Mouse (Mus musculus) embryo, embryonic 11.5 days (tissue): ENCODE measurements around the gene Tmem131l.

Source experiments
- DNase-seq: peaks from one replicate; pipeline ENCODE4 v3.0.0-alpha.2; 2012; ENCODE audit warnings: low read depth, low spot score

Tmem131l gene

DNA sequence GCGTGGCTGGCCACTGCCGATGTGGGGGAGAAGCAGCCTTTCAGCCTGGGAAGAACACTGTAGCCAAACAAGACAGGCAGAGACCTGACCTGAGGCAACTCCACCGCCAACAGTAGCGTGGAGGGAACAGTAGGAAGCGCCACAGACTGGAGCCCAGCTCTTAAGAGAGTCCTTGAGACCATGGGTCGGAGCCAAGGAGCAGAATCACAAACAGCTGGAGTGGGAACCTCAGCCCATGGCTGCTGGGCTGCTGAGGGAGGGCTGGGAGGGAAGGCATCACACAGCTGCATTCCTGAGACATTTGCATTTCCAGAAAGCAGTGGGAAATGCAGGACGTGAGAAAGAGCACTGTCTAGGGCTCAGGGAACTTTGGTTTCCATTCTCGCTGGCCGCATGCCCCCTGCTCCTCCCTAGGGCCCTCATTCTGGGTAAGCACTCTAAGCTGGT is 8.8 kb upstream of the Tmem131l start:
- DNase-seq, result no peak

DNA sequence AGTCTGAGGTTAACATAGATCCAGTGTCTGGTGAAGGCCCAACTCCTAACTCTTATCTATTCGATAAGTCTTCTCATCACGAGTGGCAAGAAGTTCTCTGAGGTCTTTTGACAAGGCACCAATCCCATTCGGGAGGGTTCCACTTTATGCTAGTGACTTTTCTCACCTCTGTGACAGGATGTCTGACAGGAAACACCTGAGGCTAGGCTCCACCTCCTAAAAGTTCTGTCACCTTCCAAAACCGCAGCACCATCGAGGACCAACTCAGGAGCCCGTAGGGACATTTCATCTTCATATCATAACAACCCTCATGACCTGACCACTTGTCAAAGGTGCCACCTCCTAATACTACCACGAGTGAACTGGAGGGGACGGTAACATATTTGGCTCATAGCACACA is 6.2 kb upstream of the Tmem131l start:
- DNase-seq, result no peak

DNA sequence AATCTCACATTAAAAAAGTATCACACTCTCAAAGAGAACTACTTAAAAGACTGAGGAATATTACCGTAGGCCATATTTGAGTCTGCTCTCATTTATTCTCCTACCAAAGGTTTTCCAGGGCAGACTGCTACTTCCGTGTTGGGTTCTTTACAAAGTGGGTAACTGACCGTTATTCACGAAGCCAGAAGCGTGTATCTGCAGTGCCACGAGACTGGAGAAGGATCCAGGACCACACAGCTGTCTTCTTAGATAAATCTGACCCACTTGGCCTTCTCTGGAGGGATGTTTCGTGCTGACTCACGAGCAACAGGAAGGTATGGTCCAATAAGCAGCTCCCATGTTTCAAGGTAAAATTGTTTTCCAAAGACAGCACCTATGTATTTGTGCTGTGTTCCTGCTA is 1.8 kb upstream of the Tmem131l start:
- no peak for DNase-seq

DNA sequence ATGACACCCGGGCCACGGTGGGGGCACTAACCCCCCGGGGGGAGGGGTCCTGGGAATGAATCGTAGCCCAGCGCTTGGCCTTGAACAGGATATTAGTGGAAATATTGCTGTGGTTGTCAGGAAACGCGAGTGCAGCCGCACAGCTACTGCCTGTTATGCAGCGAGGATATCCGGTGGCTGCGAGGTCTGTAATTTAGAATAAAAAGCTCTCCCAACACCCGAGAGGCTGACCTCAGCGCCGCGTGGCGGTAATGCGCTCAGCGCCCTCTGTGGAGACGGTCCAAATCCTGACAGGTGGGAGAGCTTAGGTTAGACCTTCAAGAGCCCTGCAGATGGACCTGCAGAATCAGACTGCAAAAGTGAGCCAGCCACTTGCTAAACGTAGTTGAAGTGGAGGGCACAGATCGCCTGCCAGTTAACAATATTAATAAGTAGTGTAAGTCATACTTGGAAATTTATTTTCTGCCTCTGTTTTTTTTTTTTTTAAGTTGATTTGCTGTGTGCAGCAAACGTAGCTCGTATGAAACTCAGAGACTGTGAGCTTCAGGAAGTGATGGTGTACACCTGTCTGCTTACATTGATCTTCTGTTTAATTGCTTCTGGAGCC is 604 bp upstream of the Tmem131l start:
- DNase-seq, result no peak

DNA sequence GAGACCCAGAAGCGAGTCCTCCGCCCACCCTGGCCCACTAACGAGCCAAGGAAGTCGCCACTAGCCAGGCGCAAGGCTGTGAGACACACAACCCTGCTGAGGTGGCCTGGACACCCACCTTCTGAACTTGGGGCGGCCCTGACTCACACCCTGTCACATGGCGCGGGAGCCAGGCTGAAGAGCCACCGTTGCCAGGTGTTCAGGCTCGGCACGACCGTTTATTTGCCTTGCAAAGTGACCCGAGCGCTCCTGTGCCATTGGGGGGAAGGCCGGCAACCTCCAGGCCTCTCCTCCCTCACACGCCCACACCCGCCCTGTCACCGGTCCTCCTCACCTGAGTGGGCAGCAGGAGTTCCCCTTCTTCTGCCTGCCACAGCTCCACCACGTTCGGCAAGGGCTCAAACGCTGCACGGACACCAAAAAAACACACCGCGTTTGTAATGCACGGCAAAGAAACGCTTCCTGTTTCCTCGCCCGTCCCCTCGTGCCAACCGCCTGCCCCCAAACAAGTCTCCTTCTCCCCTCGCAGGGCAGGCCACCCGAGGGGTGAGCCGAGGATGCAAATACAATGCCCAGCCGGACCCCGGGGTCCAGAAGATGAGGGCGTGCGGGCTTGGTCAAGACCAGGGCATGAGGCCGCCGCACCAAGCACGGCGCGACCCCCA is 862 bp downstream of the Tmem131l start:
- DNase-seq, result no peak

DNA sequence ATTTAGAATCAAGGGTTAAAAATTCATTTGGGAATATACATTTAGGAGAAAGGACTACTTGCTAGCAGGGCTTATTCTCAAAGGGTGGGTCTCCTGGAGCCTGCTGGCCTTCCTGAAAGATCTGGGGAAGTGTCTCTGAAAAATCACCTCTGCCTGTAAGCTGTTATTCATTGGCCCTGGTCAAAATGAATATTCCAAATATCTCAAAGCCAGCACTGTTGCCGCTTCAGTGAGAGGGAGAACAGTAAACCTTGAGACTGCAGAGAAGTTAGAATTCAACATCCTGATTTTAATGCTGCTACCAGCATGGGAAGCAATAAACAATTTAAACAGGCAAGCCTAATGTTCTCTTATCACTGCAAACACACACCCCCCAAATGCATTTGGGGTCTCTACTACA is 1.8 kb downstream of the Tmem131l start:
- no peak for DNase-seq

DNA sequence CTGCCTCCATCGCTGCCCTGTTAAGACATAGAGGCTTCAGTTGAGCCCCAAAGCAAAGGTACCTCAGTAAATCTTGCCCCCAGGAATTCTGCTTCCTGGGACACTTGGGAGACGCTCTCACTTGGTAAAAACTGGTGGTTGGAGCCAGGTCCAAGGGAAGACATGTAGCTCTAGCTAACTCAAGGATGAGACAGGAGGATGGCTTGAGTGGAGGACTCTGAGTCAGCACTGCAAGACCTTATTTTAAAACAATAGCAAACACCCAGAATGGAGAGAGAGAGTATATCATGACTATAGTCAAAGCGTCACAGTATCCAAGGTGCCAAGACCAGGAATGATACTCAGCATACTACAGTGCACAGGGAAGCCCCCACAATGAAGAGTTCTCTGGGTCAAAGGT is 2.4 kb downstream of the Tmem131l start:
- no peak for DNase-seq

DNA sequence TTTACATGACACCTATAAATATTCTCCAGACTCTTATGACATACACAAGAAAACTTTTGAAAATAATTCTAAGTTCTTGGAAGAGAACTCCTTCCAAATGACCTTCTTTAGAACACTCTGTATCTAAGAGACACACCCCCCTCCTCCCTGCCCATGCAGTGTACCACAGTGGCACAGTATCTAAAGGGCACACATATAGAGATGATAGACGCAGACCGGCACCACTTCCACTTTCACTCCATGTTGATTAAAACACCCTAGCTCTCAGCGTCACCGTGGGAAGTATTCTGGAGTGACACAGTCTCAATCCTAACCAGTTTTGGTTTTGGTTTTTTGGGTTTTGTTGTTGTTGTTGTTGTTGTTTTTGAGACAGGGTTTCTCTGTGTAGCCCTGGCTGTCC is 3.1 kb downstream of the Tmem131l start:
- no peak for DNase-seq

DNA sequence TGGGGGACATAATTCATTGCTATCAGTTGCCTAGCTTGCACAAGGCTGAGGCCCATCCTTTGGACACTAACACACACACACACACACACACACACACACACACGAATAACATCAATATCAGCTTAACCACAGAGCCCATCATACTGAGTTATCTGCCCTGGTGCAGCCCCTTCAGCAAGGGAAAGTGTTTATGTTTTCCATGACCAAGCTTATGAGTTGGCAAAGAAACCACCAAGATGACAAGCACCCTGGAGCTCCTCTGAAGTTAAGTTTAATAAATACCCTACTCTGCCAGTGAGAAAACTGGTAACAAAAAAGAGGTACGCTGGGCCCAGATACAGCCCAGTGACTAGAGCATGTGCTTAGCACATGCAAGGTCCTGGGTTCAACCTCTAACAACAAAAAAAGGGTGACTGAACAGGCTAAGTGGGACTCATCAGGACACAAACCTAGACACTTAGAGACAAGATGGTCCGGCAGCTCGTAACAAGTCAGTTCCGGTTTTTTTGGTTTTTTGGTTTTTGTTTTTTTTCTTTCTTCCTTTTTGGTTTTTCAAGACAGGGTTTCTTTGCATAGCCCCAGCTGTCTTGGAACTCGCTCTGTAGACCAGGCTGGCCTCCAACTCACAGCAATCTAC is 4.1 kb downstream of the Tmem131l start:
- DNase-seq, result no peak

DNA sequence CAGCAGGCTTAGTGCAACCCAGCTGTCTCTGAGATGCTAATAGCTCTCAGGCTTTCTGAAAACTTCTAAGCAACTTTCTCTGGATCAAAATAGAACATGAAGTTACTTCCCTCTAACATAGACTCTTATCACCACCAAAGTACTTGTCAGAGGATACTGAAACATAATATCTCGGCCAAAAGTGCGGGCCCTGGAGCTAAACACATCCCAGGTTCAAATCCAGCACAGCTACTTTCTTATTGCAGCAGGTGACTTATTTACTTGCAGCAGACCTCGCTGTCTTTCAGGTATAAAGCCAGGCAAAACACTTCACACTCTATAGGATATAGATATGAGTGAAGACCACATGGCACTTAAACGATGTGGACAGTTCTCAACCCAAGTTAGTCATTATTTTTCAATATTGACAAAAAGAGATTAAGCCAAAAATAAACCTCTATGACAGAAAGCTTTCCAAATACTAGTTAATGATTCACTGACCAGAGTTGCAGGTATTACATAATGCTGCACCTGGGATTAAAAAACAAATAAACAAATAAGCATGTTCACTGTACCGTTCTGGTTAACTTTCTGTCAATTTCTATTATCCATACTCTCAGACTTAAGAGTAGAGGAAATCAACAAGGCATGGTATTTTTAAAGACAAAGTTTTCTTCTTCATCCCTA is 5.7 kb downstream of the Tmem131l start:
- no peak for DNase-seq

DNA sequence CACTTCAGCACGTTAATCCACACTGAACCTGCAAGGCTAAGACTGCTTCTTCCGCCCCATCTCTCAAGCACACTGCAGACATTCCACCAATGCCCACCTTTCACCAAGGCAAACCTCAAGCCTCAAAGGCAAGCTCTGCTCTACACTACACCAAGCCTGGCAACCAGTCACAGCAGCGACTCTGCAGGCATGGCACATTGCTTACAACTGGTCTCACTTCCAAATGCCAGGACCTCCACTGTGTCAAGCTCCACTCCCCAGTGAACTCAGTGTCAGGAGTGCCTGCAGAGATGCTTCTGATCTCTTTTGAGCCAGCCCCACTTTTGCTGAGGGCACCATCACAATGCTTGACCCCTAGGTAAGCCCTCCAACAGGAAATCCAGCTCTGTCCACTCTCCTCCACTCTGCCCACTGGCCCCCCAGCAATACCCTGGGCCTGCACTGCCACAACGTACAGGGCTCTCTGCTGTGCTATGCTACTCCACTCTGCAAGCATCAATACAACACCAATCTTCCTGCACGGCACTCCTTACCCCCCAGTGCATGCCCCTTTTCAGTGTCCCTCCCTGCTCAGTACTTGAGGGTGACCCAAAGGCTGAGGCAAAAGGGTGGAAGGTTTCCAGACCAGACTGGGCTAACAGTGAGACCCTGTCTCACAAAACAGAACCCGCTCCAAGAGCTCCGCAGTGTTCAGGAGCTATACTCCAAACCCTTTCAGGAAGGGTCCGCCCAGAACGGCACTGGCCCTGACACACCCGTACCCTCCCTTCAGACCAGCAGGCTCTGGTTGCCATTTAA is 6.8 kb downstream of the Tmem131l start:
- DNase-seq, result no peak

DNA sequence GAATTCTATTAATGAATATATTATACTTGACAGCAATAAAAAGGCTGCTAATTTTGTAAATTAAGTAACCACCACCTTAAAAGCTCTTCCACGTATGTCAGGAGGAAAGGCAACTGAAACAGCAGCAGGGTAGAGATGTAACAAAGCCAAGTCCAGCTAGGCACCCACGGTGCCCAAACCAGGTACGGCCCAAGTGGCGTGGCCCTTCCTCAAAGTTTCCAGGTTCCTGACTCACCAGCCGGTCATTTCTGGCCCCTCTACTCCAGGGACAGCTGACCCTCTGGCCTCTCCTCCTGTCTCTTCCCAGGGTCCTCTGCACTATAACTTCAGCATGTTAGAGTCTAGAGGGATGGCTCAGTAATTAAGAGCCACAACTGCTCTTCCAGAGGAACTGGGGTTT is 7.6 kb downstream of the Tmem131l start:
- no peak for DNase-seq

DNA sequence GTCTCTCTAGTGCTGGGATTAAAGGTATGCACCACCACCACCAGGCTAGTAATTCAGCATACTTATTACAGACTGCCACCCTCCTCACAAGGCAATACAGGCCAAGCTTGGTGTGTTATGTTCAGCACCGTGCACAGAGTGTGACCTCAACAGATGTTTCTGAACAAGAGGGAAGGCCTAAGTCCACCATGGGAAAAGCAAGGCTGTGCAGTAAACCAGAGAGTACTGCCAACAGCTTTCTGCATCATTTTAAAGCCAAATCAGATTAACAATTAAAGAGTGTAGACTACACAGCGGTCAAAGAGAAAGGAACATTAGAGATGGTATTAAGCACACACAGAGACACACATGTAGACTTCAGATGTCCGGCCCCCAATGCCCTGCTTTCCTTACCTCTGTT is 8.8 kb downstream of the Tmem131l start:
- no peak for DNase-seq

DNA sequence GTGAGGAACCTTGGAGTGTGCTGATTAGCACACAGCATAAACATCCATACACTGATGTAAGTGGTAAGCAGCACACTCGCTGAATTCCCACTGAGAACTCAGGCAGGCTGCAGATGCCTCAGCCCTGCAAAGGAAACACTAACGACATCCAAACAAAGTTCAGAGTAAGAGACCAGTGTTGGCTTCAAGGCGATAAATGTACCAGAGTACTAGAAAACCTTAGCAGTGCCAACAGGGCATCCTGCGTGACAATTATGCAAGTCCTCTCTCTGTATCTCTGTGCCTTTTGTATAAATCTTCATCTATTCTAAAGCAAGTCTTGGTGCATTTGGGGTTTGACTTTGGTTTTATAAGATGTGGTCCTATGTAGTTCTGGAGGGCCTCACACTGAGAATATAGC is 11.0 kb downstream of the Tmem131l start:
- no peak for DNase-seq

DNA sequence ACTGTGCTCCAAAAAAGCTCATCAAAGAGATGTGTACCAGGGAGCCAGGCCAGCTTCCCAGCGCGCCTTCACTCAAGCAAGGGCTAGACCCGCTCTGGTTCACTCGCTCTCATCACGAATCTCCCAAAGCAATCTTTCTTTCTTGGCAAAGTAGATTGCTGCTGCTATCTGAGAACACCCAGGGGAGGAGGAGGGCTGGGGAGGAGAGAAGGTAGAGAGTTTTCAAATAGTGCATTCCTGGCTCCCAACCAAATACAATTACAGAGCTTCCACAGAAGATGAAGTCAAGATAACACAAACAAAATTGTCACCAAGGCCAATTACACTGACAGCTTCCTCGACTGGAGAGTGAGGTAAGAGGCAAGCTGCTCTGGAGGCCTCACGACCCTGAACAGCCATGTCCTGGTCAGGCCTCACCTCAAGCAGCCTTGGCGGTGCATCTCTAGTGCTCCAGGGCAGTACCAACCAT is 12.2 kb downstream of the Tmem131l start:
- no peak for DNase-seq

DNA sequence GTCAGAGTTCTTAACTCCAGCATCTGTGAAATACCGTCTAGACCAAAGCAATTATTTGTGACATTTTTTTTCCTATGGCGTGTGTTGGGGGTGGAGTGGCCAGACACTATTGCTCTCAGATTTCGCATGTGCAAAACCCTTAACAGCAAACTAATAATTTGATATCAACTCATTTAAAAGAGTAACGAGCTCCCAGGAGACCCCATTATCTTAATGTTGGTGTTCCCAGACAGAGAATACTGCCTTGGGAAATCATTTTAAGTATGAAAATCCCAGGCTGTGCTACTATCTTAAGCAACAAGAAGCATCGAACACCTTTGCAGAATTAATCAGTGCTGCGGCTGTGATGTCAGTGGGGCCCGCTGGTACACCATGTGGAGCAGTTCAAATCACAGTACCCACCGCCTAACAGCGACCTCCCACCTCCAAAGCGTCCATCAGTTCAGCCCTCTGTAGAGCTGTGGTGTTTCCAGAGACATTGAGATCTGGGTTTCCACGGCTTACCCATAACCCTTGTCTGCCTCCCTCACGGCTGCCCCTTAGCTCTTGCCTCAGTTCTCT is 15.4 kb downstream of the Tmem131l start:
- DNase-seq, result no peak

DNA sequence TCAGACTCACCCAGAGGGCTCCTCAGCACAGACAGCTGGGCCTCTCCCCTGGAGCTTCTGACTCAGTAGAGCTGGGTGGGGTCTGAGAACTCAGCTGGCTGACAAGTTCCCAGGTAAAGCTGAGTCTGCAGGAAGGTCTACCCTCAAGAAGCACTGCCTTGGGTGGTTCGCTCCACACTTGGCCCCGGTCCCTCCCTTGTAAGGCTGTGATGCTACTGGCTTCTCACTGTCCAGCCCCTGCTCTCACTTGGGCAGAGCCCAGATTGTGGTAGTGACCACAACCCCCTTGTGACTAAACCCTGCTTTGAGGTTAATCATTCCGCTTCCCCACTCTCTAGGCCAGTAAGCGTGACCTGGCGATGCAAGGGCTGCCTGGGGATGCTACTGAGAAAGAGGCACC is 17.3 kb downstream of the Tmem131l start:
- DNase-seq, result no peak

DNA sequence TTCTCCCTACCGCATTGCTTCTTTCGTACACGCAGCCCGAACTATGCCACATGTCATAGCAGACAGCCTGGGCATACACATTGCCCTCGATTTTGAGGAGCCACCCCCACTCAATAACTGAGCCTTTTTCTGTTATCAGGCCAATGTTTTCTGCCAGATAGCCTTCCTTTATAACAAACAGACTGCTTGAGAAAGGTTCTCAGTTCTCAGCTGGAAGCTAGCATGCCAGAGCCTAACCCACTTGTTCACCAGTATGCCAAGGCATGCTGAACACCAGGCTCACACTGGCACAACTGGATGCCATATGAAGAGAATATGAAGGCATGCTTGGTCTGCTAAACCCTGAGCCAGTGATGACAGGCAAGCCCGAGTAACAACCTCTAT is 17.8 kb downstream of the Tmem131l start:
- DNase-seq, result no peak

DNA sequence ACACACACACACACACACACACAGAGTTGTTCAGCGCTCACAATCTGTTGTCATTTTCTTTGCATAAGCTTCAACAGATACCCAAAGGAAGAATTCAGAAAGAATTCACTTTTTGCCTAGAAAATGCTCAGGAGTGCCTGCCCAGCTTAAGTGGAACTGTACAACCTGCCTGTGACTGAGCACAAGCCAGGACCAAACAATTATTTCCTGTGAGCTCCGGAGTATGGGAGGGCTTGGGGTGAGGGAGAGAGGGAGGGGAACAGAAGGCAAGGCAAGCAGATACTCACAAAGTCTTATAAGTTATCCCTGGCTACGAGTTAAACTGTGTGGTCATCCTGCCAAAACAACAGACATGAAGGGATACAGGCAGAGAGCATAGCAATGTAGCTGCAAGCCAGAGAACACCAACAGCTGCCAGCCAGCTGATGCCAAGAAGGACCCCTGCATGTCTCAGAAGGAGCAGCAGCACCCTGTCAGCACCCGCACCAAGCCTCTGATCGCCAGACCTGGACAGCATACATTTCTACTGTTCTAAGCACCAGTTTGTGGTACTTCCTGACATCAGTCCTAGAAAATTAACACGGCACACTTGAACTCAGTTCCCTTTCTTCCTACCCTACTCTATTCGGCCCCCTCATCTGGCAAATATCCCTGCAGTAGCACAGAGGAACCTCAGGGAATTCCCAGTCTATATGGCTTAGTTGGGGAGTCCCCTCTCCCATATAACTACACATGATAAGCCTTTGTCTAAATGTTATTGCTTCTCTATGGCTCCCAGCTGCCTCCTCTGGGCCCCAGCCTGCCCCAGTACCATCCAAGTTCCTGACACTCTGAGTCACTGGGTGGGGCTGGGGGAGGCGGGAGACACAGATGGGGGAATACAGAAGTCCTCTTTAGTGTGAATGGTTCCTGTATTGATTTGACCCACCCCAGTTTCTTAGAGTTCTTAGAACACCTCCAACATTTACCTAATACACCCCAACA is 18.5 kb downstream of the Tmem131l start:
- no peak for DNase-seq

DNA sequence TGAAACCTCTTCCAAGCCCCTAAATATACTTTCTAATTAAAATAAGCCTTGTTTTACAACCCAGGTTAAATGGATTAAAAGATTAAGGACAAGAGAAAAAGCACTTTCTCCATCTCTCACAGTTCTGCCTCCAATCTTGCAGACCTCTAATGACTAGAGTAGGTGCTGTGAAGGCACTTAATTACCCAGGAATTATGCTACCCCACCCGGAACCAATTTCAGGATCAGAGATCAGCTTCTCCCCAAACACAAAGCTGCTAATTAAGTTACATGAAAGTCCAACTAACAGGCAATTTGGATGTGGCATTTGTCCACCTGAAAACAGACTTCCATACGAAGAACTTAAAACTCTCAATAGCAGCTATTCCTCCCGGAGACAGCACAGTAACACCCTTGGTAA is 19.4 kb downstream of the Tmem131l start:
- DNase-seq, result no peak
